Mouse (Mus musculus): ENCODE data around the gene Atp23. TPM values are rescaled to one million over a fixed set of nuclear protein-coding genes. Genes with fewer than 3 reads are reported as not detected.

Gene Atp23
- polyA plus RNA-seq, 1 experiment from 2014 or later = 10.0 TPM

DNA sequence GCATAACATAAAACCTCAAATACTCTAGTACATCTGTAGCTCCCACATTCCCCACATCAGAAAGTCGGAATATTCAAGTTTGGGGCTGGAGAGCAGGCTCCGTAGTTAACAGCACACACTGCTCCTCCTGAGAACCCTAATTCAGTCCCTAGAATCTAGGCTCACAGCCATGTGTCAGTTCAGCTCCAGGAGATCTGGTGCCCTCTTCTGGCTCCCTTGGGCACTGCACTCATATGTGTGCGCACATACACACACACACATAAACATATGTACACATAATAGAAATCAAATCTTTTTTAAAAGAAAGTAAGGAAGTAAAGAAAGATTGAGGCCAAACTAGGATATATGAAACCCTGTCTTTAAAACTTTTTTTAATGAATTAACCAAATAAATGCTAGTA, 19.1 kb upstream of the Atp23 start:
- Histone ChIP-seq H3K4me3 (replicated peaks; ENCODE audit: low read length) (no peak overlapping the region), H3K9ac (replicated peaks; ENCODE audit: low read depth, low read length) (no peak overlapping the region), H3K4me1 (replicated peaks; ENCODE audit: control insufficient read depth, insufficient read depth, low read length) (peaks cover 5% of the 10 kb centered on the region; the same call in 1 of the 2 replicates), H3K9me3 (ENCODE audit: control insufficient read depth, low read length) (peaks cover 3% of the 10 kb centered on the region; the same call in 1 of the 2 replicates), H3K27ac (ENCODE audit: low read length) (no peak overlapping the region), H3K4me2 (ENCODE audit: low read length) (no peak overlapping the region), H3K27me3 (replicated peaks; ENCODE audit: control insufficient read depth, insufficient read depth, low read length) (no peaks in the 10 kb centered on the region), H3K36me3 (ENCODE audit: control insufficient read depth, insufficient read depth) (no peaks in the 10 kb centered on the region)
- 98% methylated on average over 3 of the region's 3 CpGs for WGBS
- no peak for ATAC-seq

DNA sequence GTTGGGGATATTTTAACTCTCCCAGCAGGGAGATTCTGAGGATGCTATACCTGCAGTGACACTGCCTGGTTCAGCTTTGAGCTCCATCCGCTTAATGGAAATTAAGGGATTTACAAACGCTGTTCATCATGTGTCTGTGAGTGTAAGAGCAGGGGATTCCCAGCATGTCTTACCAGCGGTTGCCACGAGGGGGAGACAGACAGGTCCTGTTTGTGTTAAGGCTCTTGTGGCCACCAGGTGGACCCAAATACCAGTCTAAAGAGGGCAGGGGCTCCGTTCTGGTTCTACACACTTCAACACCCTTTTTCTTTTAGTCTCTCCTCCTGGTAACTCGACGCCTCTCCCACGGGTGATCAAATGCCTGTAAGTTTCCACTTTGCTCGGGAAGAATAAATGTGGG, 17.9 kb upstream of the Atp23 start:
- no peak overlapping the region for H3K4me2 ChIP-seq (ENCODE audit: low read length)
- H3K27me3 ChIP-seq (replicated peaks; ENCODE audit: control insufficient read depth, insufficient read depth, low read length) = no peaks in the 10 kb centered on the region
- ATAC-seq = peak; percentile 89
- peaks cover 3% of the 10 kb centered on the region; the same call in 1 of the 2 replicates for H3K9me3 ChIP-seq (ENCODE audit: control insufficient read depth, low read length)
- H3K36me3 ChIP-seq (ENCODE audit: control insufficient read depth, insufficient read depth) = no peaks in the 10 kb centered on the region
- H3K27ac ChIP-seq (ENCODE audit: low read length) = no peak overlapping the region
- H3K9ac ChIP-seq (replicated peaks; ENCODE audit: low read depth, low read length) = no peak overlapping the region
- WGBS = 1% methylated on average over 9 of the region's 9 CpGs
- peaks cover 3% of the 10 kb centered on the region; the same call in 1 of the 2 replicates for H3K4me1 ChIP-seq (replicated peaks; ENCODE audit: control insufficient read depth, insufficient read depth, low read length)
- H3K4me3 ChIP-seq (replicated peaks; ENCODE audit: low read length) = no peak overlapping the region

DNA sequence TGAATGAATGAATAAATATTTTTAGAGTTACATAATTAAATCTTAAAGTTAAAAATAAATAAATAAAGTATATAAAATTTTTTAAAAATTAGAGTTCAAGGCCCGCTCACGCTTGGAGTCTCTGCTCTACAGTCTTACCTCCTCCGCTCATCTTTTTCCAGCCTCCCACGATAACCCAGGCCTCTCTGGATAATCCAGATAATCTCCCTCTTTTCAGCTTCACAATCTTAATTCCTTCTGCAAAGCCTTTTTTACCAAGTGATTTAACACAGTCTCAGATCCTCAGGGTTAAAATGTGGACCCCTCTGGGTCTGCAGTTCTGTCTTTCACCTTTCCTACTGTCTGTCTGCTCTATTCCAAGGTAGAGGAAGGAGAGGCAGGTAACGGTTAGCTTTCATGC, 13.1 kb upstream of the Atp23 start:
- no peak overlapping the region for H3K4me2 ChIP-seq (ENCODE audit: low read length)
- no peaks in the 10 kb centered on the region for H3K4me1 ChIP-seq (replicated peaks; ENCODE audit: control insufficient read depth, insufficient read depth, low read length)
- H3K27me3 ChIP-seq (replicated peaks; ENCODE audit: control insufficient read depth, insufficient read depth, low read length) = no peaks in the 10 kb centered on the region
- no peak overlapping the region for H3K27ac ChIP-seq (ENCODE audit: low read length)
- 90% methylated on average over 5 of the region's 5 CpGs for WGBS
- ATAC-seq = no peak
- no peaks in the 10 kb centered on the region for H3K9me3 ChIP-seq (ENCODE audit: control insufficient read depth, low read length)
- H3K4me3 ChIP-seq (replicated peaks; ENCODE audit: low read length) = no peak overlapping the region
- H3K36me3 ChIP-seq (ENCODE audit: control insufficient read depth, insufficient read depth) = no peaks in the 10 kb centered on the region
- H3K9ac ChIP-seq (replicated peaks; ENCODE audit: low read depth, low read length) = no peak overlapping the region

DNA sequence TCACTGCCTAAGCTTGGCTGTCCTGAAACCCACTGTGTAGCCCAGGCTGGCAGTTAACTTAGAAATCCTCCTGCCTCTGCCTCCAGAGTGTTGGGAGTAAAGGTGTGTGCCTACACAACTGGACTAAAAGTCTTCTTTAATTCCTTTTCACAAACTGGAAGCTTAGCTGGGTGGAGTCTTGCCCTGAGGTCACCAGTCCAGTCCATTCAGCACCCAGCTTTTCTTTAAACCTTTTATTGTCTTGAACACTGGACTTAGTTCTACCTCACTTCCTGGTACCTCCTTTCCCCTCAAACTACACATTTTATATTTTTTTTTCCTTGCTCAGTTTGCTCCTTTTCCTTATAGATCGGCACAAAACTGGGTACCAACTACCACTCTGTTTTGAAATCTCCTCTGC, 10.3 kb upstream of the Atp23 start:
- Histone ChIP-seq H3K27ac (ENCODE audit: low read length) (no peak overlapping the region), H3K4me1 (replicated peaks; ENCODE audit: control insufficient read depth, insufficient read depth, low read length) (no peaks in the 10 kb centered on the region), H3K27me3 (replicated peaks; ENCODE audit: control insufficient read depth, insufficient read depth, low read length) (no peaks in the 10 kb centered on the region), H3K9ac (replicated peaks; ENCODE audit: low read depth, low read length) (no peak overlapping the region), H3K4me3 (replicated peaks; ENCODE audit: low read length) (no peak overlapping the region), H3K36me3 (ENCODE audit: control insufficient read depth, insufficient read depth) (no peaks in the 10 kb centered on the region), H3K9me3 (ENCODE audit: control insufficient read depth, low read length) (no peaks in the 10 kb centered on the region), H3K4me2 (ENCODE audit: low read length) (no peak overlapping the region)
- 92% methylated on average over 1 of the region's 1 CpGs for WGBS
- no peak for ATAC-seq

DNA sequence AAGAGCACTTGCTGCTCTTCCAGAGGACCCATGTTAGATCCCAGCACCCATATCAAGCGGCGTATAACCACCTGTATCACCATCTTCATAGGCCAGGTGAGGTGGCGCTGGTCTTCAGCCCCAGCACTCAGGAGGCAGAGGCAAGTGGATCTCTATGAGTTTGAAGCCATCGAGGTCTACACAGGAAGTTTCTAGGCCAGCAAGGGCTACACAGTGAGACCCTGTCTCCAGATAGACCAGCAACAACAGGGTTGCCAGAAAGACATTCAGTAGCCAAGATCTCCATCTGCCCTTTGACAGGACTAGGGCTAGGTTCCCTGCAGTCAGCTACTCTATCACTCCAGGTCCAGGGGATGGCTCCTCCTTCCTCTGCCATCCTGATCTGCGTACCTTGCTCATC, 5.7 kb upstream of the Atp23 start:
- Histone ChIP-seq H3K9me3 (ENCODE audit: control insufficient read depth, low read length) (no peaks in the 10 kb centered on the region), H3K4me3 (replicated peaks; ENCODE audit: low read length) (no peak overlapping the region), H3K27ac (ENCODE audit: low read length) (no peak overlapping the region), H3K9ac (replicated peaks; ENCODE audit: low read depth, low read length) (no peak overlapping the region), H3K36me3 (ENCODE audit: control insufficient read depth, insufficient read depth) (no peaks in the 10 kb centered on the region), H3K4me1 (replicated peaks; ENCODE audit: control insufficient read depth, insufficient read depth, low read length) (peaks cover 5% of the 10 kb centered on the region; the same call in 1 of the 2 replicates), H3K27me3 (replicated peaks; ENCODE audit: control insufficient read depth, insufficient read depth, low read length) (no peaks in the 10 kb centered on the region), H3K4me2 (ENCODE audit: low read length) (no peak overlapping the region)
- 94% methylated on average over 5 of the region's 5 CpGs for WGBS
- no peak for ATAC-seq

DNA sequence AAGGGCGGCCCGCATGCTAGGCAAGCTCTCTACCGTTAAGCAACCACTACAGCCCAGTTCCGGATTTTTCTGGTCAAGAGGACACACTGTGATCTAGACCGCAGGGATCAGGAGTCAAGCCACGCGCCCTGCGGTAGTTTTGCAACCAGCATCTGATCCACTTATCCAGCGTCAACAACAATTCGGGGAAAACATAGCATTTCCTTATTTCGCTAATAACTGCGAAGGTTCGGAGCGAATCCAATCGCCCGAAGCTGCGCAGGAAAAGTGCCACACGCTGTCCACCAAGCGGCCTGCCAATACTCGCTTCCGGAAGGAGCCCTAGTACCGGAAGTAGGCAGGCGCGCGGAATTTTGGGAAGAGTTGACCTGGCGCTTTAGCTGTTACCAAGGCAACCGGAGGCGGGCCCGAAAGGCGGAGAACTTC, 4.5 kb upstream of the Atp23 start:
- peak; percentile 87 for ATAC-seq

DNA sequence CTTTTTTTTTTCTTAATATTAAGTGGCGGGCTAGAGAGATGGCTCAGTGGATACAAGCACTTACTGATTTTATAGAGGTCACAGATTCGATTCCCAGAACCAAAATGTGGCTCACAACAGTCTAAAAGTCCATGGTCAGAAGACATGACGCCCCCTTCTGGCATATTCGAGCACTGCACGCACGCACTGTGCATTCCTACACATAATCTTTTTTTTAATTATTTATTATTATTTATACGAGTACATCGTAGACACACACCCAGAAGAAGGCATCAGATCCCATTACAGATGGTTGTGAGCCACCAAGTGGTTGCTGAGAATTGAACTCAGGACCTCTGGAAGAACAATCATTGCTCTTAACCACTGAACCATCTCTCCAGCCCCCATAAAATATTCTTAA, 3.9 kb upstream of the Atp23 start:
- peak overlapping the region; percentile 81 for H3K4me2 ChIP-seq (ENCODE audit: low read length)
- no peak overlapping the region for H3K27ac ChIP-seq (ENCODE audit: low read length)
- 74% methylated on average over 8 of the region's 8 CpGs for WGBS
- H3K4me1 ChIP-seq (replicated peaks; ENCODE audit: control insufficient read depth, insufficient read depth, low read length) = peaks cover 13% of the 10 kb centered on the region; the same call in 1 of the 2 replicates
- H3K36me3 ChIP-seq (ENCODE audit: control insufficient read depth, insufficient read depth) = no peaks in the 10 kb centered on the region
- H3K9ac ChIP-seq (replicated peaks; ENCODE audit: low read depth, low read length) = no peak overlapping the region; the same call in 1 of the 2 replicates
- no peaks in the 10 kb centered on the region for H3K27me3 ChIP-seq (replicated peaks; ENCODE audit: control insufficient read depth, insufficient read depth, low read length)
- ATAC-seq = no peak
- no peaks in the 10 kb centered on the region for H3K9me3 ChIP-seq (ENCODE audit: control insufficient read depth, low read length)
- H3K4me3 ChIP-seq (replicated peaks; ENCODE audit: low read length) = peak overlapping the region; percentile 52; the same call in 1 of the 2 replicates

More for the DNA sequence above, 4.5 kb upstream of the Atp23 start:
- no peaks in the 10 kb centered on the region for H3K9me3 ChIP-seq (ENCODE audit: control insufficient read depth, low read length)
- H3K27ac ChIP-seq (ENCODE audit: low read length) = peak overlapping the region; percentile 78
- peak overlapping the region; percentile 81 for H3K4me2 ChIP-seq (ENCODE audit: low read length)
- H3K9ac ChIP-seq (replicated peaks; ENCODE audit: low read depth, low read length) = peak overlapping the region; percentile 60
- peaks cover 9% of the 10 kb centered on the region; the same call in 1 of the 2 replicates for H3K4me1 ChIP-seq (replicated peaks; ENCODE audit: control insufficient read depth, insufficient read depth, low read length)
- peak overlapping the region; percentile 52 for H3K4me3 ChIP-seq (replicated peaks; ENCODE audit: low read length)
- WGBS = 1% methylated on average over 30 of the region's 30 CpGs
- no peaks in the 10 kb centered on the region for H3K36me3 ChIP-seq (ENCODE audit: control insufficient read depth, insufficient read depth)
- H3K27me3 ChIP-seq (replicated peaks; ENCODE audit: control insufficient read depth, insufficient read depth, low read length) = no peaks in the 10 kb centered on the region

DNA sequence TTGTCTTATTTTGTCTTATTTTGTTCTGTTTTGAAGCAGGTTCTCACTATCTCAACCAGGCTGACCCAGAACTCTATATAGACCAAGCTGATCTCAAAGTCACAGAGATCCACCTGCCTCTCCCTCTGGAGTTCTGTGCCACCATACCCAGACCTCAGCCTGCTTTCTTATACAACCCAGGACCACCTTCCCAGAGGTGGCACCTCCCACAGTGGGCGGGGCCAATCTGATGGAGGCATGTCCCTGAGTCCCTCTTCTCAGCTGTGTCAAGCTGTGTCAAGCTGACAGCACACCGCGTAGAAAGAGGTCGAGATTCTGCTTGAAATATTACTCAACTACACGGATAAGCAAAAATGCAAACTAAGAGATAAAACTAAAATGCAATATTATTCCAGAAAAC, 3.1 kb upstream of the Atp23 start:
- Histone ChIP-seq H3K4me1 (replicated peaks; ENCODE audit: control insufficient read depth, insufficient read depth, low read length) (peaks cover 13% of the 10 kb centered on the region; the same call in 1 of the 2 replicates), H3K4me2 (ENCODE audit: low read length) (no peak overlapping the region), H3K4me3 (replicated peaks; ENCODE audit: low read length) (no peak overlapping the region), H3K9me3 (ENCODE audit: control insufficient read depth, low read length) (no peaks in the 10 kb centered on the region), H3K9ac (replicated peaks; ENCODE audit: low read depth, low read length) (no peak overlapping the region), H3K36me3 (ENCODE audit: control insufficient read depth, insufficient read depth) (no peaks in the 10 kb centered on the region), H3K27ac (ENCODE audit: low read length) (no peak overlapping the region), H3K27me3 (replicated peaks; ENCODE audit: control insufficient read depth, insufficient read depth, low read length) (no peaks in the 10 kb centered on the region)
- 33% methylated on average over 5 of the region's 5 CpGs for WGBS
- no peak for ATAC-seq

DNA sequence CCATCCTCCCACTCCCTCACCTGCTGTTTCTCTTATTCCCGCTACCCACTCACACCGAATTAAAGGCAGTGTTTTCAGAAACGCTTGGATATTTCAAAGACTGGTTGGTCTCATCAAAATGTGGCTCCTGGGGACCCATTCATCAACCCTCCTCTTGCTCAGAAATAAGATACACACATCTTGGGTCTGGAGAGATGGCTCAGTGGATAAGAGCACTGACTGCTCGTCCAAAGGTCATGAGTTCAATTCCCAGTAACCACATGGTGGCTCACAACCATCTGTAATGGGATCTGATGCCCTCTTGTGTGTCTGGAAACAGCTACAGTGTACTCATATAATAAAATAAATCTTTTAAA, 311 bp upstream of the Atp23 start:
- H3K4me2 ChIP-seq (ENCODE audit: low read length) = peak overlapping the region; percentile 97
- H3K9ac ChIP-seq (replicated peaks; ENCODE audit: low read depth, low read length) = peak overlapping the region; percentile 69
- H3K4me3 ChIP-seq (replicated peaks; ENCODE audit: low read length) = peak overlapping the region; percentile 66
- 0% methylated on average over 4 of the region's 4 CpGs for WGBS
- no peak overlapping the region for H3K27ac ChIP-seq (ENCODE audit: low read length)
- peaks cover 13% of the 10 kb centered on the region; the same call in 1 of the 2 replicates for H3K4me1 ChIP-seq (replicated peaks; ENCODE audit: control insufficient read depth, insufficient read depth, low read length)
- H3K36me3 ChIP-seq (ENCODE audit: control insufficient read depth, insufficient read depth) = no peaks in the 10 kb centered on the region
- no peaks in the 10 kb centered on the region for H3K9me3 ChIP-seq (ENCODE audit: control insufficient read depth, low read length)
- H3K27me3 ChIP-seq (replicated peaks; ENCODE audit: control insufficient read depth, insufficient read depth, low read length) = no peaks in the 10 kb centered on the region
- ATAC-seq = no peak

DNA sequence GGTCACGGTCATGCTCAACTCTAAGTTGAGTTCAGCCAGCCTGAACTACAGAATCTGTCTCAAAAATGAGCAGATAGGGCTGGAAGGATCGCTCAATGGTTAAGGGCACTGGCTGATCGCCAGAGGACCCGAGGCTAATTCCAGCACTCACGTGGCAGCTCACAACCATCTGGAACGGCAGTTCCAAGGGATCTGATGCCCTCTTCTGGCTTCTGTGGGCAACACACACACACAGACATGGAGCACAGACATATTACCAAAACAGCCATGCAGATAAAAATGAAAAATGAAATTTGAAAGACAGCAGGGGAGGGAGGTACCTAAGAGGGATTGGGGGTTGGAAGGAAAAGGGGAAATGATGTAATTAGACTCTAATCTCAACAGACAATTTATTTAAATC, 5.3 kb downstream of the Atp23 start:
- no peak for ATAC-seq
- Histone ChIP-seq H3K27me3 (replicated peaks; ENCODE audit: control insufficient read depth, insufficient read depth, low read length) (no peaks in the 10 kb centered on the region), H3K36me3 (ENCODE audit: control insufficient read depth, insufficient read depth) (peaks cover 5% of the 10 kb centered on the region), H3K4me3 (replicated peaks; ENCODE audit: low read length) (no peak overlapping the region), H3K4me1 (replicated peaks; ENCODE audit: control insufficient read depth, insufficient read depth, low read length) (peaks cover 5% of the 10 kb centered on the region; the same call in 1 of the 2 replicates), H3K9ac (replicated peaks; ENCODE audit: low read depth, low read length) (no peak overlapping the region), H3K9me3 (ENCODE audit: control insufficient read depth, low read length) (no peaks in the 10 kb centered on the region), H3K4me2 (ENCODE audit: low read length) (no peak overlapping the region), H3K27ac (ENCODE audit: low read length) (no peak overlapping the region)
- WGBS = 51% methylated on average over 6 of the region's 6 CpGs

All from forebrain, embryonic 16.5 days (tissue).